Mouse (Mus musculus): Measurements from ENCODE around the gene Paqr3. TPM values are rescaled to one million over a fixed set of nuclear protein-coding genes. Genes with fewer than 3 reads are reported as not detected.

The Paqr3 gene
- polyA plus RNA-seq, 1 experiment = 16.5 TPM

GRCm38 (mm10) chr5:97060864-97061263, 50.5 kb downstream of the Paqr3 start:
- H3K4me3 ChIP-seq (replicated peaks; ENCODE audit: insufficient read depth, low read depth, low read length) = no peak overlapping the region
- WGBS = 65% methylated on average over 3 of the region's 3 CpGs
- no peak for TF ChIP-seq CTCF (IDR thresholded peaks at IDR 0.05; ENCODE audit: borderline replicate concordance, insufficient read depth, low read depth, low read length)
- TF ChIP-seq POLR2A (IDR thresholded peaks at IDR 0.05; ENCODE audit: borderline replicate concordance, insufficient read depth, low read length) = no peak
- DNase-seq = no peak
- no peak overlapping the region for H3K27ac ChIP-seq (ENCODE audit: insufficient read depth, low read length)
- no peaks in the 10 kb centered on the region for H3K27me3 ChIP-seq (ENCODE audit: control insufficient read depth, insufficient read depth, low read length)
- H3K4me1 ChIP-seq (ENCODE audit: control insufficient read depth, insufficient read depth, low read length) = no peaks in the 10 kb centered on the region

GRCm38 (mm10) chr5:97056791-97057450, 54.5 kb downstream of the Paqr3 start:
- no peak overlapping the region for H3K27ac ChIP-seq (ENCODE audit: insufficient read depth, low read length)
- DNase-seq = no peak
- H3K27me3 ChIP-seq (ENCODE audit: control insufficient read depth, insufficient read depth, low read length) = no peaks in the 10 kb centered on the region
- TF ChIP-seq CTCF (IDR thresholded peaks at IDR 0.05; ENCODE audit: borderline replicate concordance, insufficient read depth, low read depth, low read length) = no peak
- no peak for TF ChIP-seq POLR2A (IDR thresholded peaks at IDR 0.05; ENCODE audit: borderline replicate concordance, insufficient read depth, low read length)
- no peak overlapping the region for H3K4me3 ChIP-seq (replicated peaks; ENCODE audit: insufficient read depth, low read depth, low read length)
- no peaks in the 10 kb centered on the region for H3K4me1 ChIP-seq (ENCODE audit: control insufficient read depth, insufficient read depth, low read length)
- WGBS = 90% methylated on average over 12 of the region's 12 CpGs

GRCm38 (mm10) chr5:97056359-97056758, 55.0 kb downstream of the Paqr3 start:
- Histone ChIP-seq H3K4me1 (ENCODE audit: control insufficient read depth, insufficient read depth, low read length) (no peaks in the 10 kb centered on the region), H3K27me3 (ENCODE audit: control insufficient read depth, insufficient read depth, low read length) (no peaks in the 10 kb centered on the region), H3K27ac (ENCODE audit: insufficient read depth, low read length) (no peak overlapping the region), H3K4me3 (replicated peaks; ENCODE audit: insufficient read depth, low read depth, low read length) (no peak overlapping the region)
- TF ChIP-seq CTCF (IDR thresholded peaks at IDR 0.05; ENCODE audit: borderline replicate concordance, insufficient read depth, low read depth, low read length) (no peak), POLR2A (IDR thresholded peaks at IDR 0.05; ENCODE audit: borderline replicate concordance, insufficient read depth, low read length) (no peak)
- 88% methylated on average over 3 of the region's 3 CpGs for WGBS
- no peak for DNase-seq

GRCm38 (mm10) chr5:97055511-97056068, 55.8 kb downstream of the Paqr3 start:
- 2% methylated on average over 1 of the region's 1 CpGs for WGBS
- no peak overlapping the region for H3K4me3 ChIP-seq (replicated peaks; ENCODE audit: insufficient read depth, low read depth, low read length)
- peak in 1 of 2 experiments; percentile 41 for DNase-seq
- no peaks in the 10 kb centered on the region for H3K27me3 ChIP-seq (ENCODE audit: control insufficient read depth, insufficient read depth, low read length)
- H3K27ac ChIP-seq (ENCODE audit: insufficient read depth, low read length) = no peak overlapping the region
- H3K4me1 ChIP-seq (ENCODE audit: control insufficient read depth, insufficient read depth, low read length) = no peaks in the 10 kb centered on the region
- TF ChIP-seq CTCF (IDR thresholded peaks at IDR 0.05; ENCODE audit: borderline replicate concordance, insufficient read depth, low read depth, low read length) (no peak), POLR2A (IDR thresholded peaks at IDR 0.05; ENCODE audit: borderline replicate concordance, insufficient read depth, low read length) (no peak)

GRCm38 (mm10) chr5:97054801-97055200, 56.6 kb downstream of the Paqr3 start:
- H3K4me1 ChIP-seq (ENCODE audit: control insufficient read depth, insufficient read depth, low read length) = no peaks in the 10 kb centered on the region
- no peak for TF ChIP-seq POLR2A (IDR thresholded peaks at IDR 0.05; ENCODE audit: borderline replicate concordance, insufficient read depth, low read length)
- no peak for TF ChIP-seq CTCF (IDR thresholded peaks at IDR 0.05; ENCODE audit: borderline replicate concordance, insufficient read depth, low read depth, low read length)
- no peak overlapping the region for H3K4me3 ChIP-seq (replicated peaks; ENCODE audit: insufficient read depth, low read depth, low read length)
- H3K27me3 ChIP-seq (ENCODE audit: control insufficient read depth, insufficient read depth, low read length) = no peaks in the 10 kb centered on the region
- DNase-seq = no peak
- WGBS = 82% methylated on average over 10 of the region's 10 CpGs
- no peak overlapping the region for H3K27ac ChIP-seq (ENCODE audit: insufficient read depth, low read length)

- DNase-seq = no peak
- Histone ChIP-seq H3K4me3 (replicated peaks; ENCODE audit: insufficient read depth, low read depth, low read length) (no peak overlapping the region), H3K27ac (ENCODE audit: insufficient read depth, low read length) (no peak overlapping the region), H3K27me3 (ENCODE audit: control insufficient read depth, insufficient read depth, low read length) (no peaks in the 10 kb centered on the region), H3K4me1 (ENCODE audit: control insufficient read depth, insufficient read depth, low read length) (no peaks in the 10 kb centered on the region)
- TF ChIP-seq POLR2A (IDR thresholded peaks at IDR 0.05; ENCODE audit: borderline replicate concordance, insufficient read depth, low read length) (no peak), CTCF (IDR thresholded peaks at IDR 0.05; ENCODE audit: borderline replicate concordance, insufficient read depth, low read depth, low read length) (no peak)
- WGBS = 90% methylated on average over 5 of the region's 5 CpGs
Observed at GRCm38 (mm10) chr5:97054166-97054565, 57.2 kb downstream of the Paqr3 start.

- TF ChIP-seq POLR2A (IDR thresholded peaks at IDR 0.05; ENCODE audit: borderline replicate concordance, insufficient read depth, low read length) (no peak), CTCF (IDR thresholded peaks at IDR 0.05; ENCODE audit: borderline replicate concordance, insufficient read depth, low read depth, low read length) (no peak)
- H3K4me1 ChIP-seq (ENCODE audit: control insufficient read depth, insufficient read depth, low read length) = 0 out of 2 replicates have a peak, but pooled peaks cover 3% of the 10 kb centered on the region
- WGBS = 98% methylated on average over 5 of the region's 5 CpGs
- H3K4me3 ChIP-seq (replicated peaks; ENCODE audit: insufficient read depth, low read depth, low read length) = no peak overlapping the region
- DNase-seq = no peak
- H3K27ac ChIP-seq (ENCODE audit: insufficient read depth, low read length) = no peak overlapping the region
- no peaks in the 10 kb centered on the region for H3K27me3 ChIP-seq (ENCODE audit: control insufficient read depth, insufficient read depth, low read length)
Observed at GRCm38 (mm10) chr5:97048905-97049304, 62.5 kb downstream of the Paqr3 start.

GRCm38 (mm10) chr5:97046680-97047079, 64.7 kb downstream of the Paqr3 start:
- WGBS = 75% methylated on average over 10 of the region's 10 CpGs
- TF ChIP-seq POLR2A (IDR thresholded peaks at IDR 0.05; ENCODE audit: borderline replicate concordance, insufficient read depth, low read length) (no peak), CTCF (IDR thresholded peaks at IDR 0.05; ENCODE audit: borderline replicate concordance, insufficient read depth, low read depth, low read length) (no peak)
- H3K27me3 ChIP-seq (ENCODE audit: control insufficient read depth, insufficient read depth, low read length) = no peaks in the 10 kb centered on the region
- 0 out of 2 replicates have a peak, but pooled peaks cover 3% of the 10 kb centered on the region for H3K4me1 ChIP-seq (ENCODE audit: control insufficient read depth, insufficient read depth, low read length)
- no peak overlapping the region for H3K27ac ChIP-seq (ENCODE audit: insufficient read depth, low read length)
- no peak overlapping the region for H3K4me3 ChIP-seq (replicated peaks; ENCODE audit: insufficient read depth, low read depth, low read length)
- DNase-seq = no peak

All from cerebellum, adult 2 months (tissue).